Mouse (Mus musculus): ENCODE results near the gene Ngb.

Ngb gene

GRCm38 (mm10) chr12:87102165-87102631 lies at the start of gene Ngb:
Gene Ngb (minus strand): TSS chr12:87102539.
- no peak for DNase-seq (ENCODE audit: low read depth)

GRCm38 (mm10) chr12:87149471-87149870 lies 47.1 kb upstream of the Ngb start:
- no peak for DNase-seq (ENCODE audit: low read depth)

GRCm38 (mm10) chr12:87148136-87148535 lies 45.8 kb upstream of the Ngb start:
- no peak for DNase-seq (ENCODE audit: low read depth)

GRCm38 (mm10) chr12:87147395-87148089 lies 45.2 kb upstream of the Ngb start, which contains the start of gene Pomt2:
Gene Pomt2 (minus strand): TSS chr12:87147968.
- DNase-seq (ENCODE audit: low read depth), result peak; percentile 88

GRCm38 (mm10) chr12:87146966-87147365 lies 44.6 kb upstream of the Ngb start, which contains the start of gene Gstz1:
Gene Gstz1 (plus strand): TSS chr12:87147165.
- DNase-seq (ENCODE audit: low read depth), result peak; percentile 75

- DNase-seq (ENCODE audit: low read depth), result no peak
Observed at GRCm38 (mm10) chr12:87142156-87142555, 39.8 kb upstream of the Ngb start.

- no peak for DNase-seq (ENCODE audit: low read depth)
Observed at GRCm38 (mm10) chr12:87138768-87139167, 36.4 kb upstream of the Ngb start.

GRCm38 (mm10) chr12:87138342-87138701 lies 36.0 kb upstream of the Ngb start:
- no peak for DNase-seq (ENCODE audit: low read depth)

- no peak for DNase-seq (ENCODE audit: low read depth)
Observed at GRCm38 (mm10) chr12:87137439-87138341, 35.4 kb upstream of the Ngb start.

GRCm38 (mm10) chr12:87132784-87133183 lies 30.4 kb upstream of the Ngb start:
- DNase-seq (ENCODE audit: low read depth), result no peak

GRCm38 (mm10) chr12:87132210-87132609 lies 29.9 kb upstream of the Ngb start:
- no peak for DNase-seq (ENCODE audit: low read depth)

GRCm38 (mm10) chr12:87131619-87132018 lies 29.3 kb upstream of the Ngb start:
- no peak for DNase-seq (ENCODE audit: low read depth)

- DNase-seq (ENCODE audit: low read depth), result no peak
Observed at GRCm38 (mm10) chr12:87131181-87131580, 28.8 kb upstream of the Ngb start.

GRCm38 (mm10) chr12:87130224-87130623 lies 27.9 kb upstream of the Ngb start:
- no peak for DNase-seq (ENCODE audit: low read depth)

GRCm38 (mm10) chr12:87127256-87127655 lies 24.9 kb upstream of the Ngb start:
- no peak for DNase-seq (ENCODE audit: low read depth)

GRCm38 (mm10) chr12:87121918-87122589 lies 19.7 kb upstream of the Ngb start:
- DNase-seq (ENCODE audit: low read depth), result no peak

GRCm38 (mm10) chr12:87107357-87107977 lies 5.1 kb upstream of the Ngb start:
- no peak for DNase-seq (ENCODE audit: low read depth)

GRCm38 (mm10) chr12:87104796-87105195 lies 2.5 kb upstream of the Ngb start:
- no peak for DNase-seq (ENCODE audit: low read depth)

GRCm38 (mm10) chr12:87103471-87103870 lies 1.1 kb upstream of the Ngb start:
- DNase-seq (ENCODE audit: low read depth), result no peak

GRCm38 (mm10) chr12:87100331-87100730 lies 2.0 kb downstream of the Ngb start:
- no peak for DNase-seq (ENCODE audit: low read depth)

- DNase-seq (ENCODE audit: low read depth), result no peak
Observed at GRCm38 (mm10) chr12:87093671-87094070, 8.7 kb downstream of the Ngb start.

- no peak for DNase-seq (ENCODE audit: low read depth)
Observed at GRCm38 (mm10) chr12:87093249-87093648, 9.1 kb downstream of the Ngb start.
